Mouse (Mus musculus): ENCODE results near the gene Osbpl11.
"Not testable (repeated sequence)": the region's sequence is repeated elsewhere in the genome, so short reads cannot be mapped to it uniquely, and the experiment has no call there.

Osbpl11 gene

GRCm38 (mm10) chr16:33184901-33185260 lies at the start of gene Osbpl11:
Osbpl11 (plus strand) TSS chr16:33185071.
- peak; percentile 98 for DNase-seq (ENCODE audit: low spot score)

- DNase-seq (ENCODE audit: low spot score), result no peak
Measured at GRCm38 (mm10) chr16:33135167-33135566, 49.7 kb upstream of the Osbpl11 start.

GRCm38 (mm10) chr16:33139061-33139460 lies 45.8 kb upstream of the Osbpl11 start:
- DNase-seq (ENCODE audit: low spot score), result not testable (repeated sequence)

GRCm38 (mm10) chr16:33141758-33142280 lies 43.1 kb upstream of the Osbpl11 start:
- DNase-seq (ENCODE audit: low spot score), result no peak

GRCm38 (mm10) chr16:33143452-33143851 lies 41.4 kb upstream of the Osbpl11 start:
- DNase-seq (ENCODE audit: low spot score), result no peak

- DNase-seq (ENCODE audit: low spot score), result no peak
Measured at GRCm38 (mm10) chr16:33146185-33146584, 38.7 kb upstream of the Osbpl11 start.

GRCm38 (mm10) chr16:33148135-33148534 lies 36.7 kb upstream of the Osbpl11 start:
- no peak for DNase-seq (ENCODE audit: low spot score)

- DNase-seq (ENCODE audit: low spot score), result not testable (repeated sequence)
Measured at GRCm38 (mm10) chr16:33150875-33151274, 34.0 kb upstream of the Osbpl11 start.

- DNase-seq (ENCODE audit: low spot score), result no peak
Measured at GRCm38 (mm10) chr16:33151558-33151957, 33.3 kb upstream of the Osbpl11 start.

GRCm38 (mm10) chr16:33154992-33155391 lies 29.9 kb upstream of the Osbpl11 start:
- DNase-seq (ENCODE audit: low spot score), result no peak

- DNase-seq (ENCODE audit: low spot score), result no peak
Measured at GRCm38 (mm10) chr16:33158006-33158405, 26.9 kb upstream of the Osbpl11 start.

GRCm38 (mm10) chr16:33158590-33159071 lies 26.2 kb upstream of the Osbpl11 start:
- no peak for DNase-seq (ENCODE audit: low spot score)

GRCm38 (mm10) chr16:33159363-33159762 lies 25.5 kb upstream of the Osbpl11 start:
- DNase-seq (ENCODE audit: low spot score), result no peak

- DNase-seq (ENCODE audit: low spot score), result peak; percentile 79
Measured at GRCm38 (mm10) chr16:33163330-33164090, 21.4 kb upstream of the Osbpl11 start.

GRCm38 (mm10) chr16:33166284-33166683 lies 18.6 kb upstream of the Osbpl11 start:
- peak; percentile 62 for DNase-seq (ENCODE audit: low spot score)

GRCm38 (mm10) chr16:33167537-33167936 lies 17.3 kb upstream of the Osbpl11 start:
- DNase-seq (ENCODE audit: low spot score), result no peak

- no peak for DNase-seq (ENCODE audit: low spot score)
Measured at GRCm38 (mm10) chr16:33169471-33170034, 15.3 kb upstream of the Osbpl11 start.

- DNase-seq (ENCODE audit: low spot score), result no peak
Measured at GRCm38 (mm10) chr16:33170716-33171587, 13.9 kb upstream of the Osbpl11 start.

GRCm38 (mm10) chr16:33171800-33172199 lies 13.1 kb upstream of the Osbpl11 start:
- DNase-seq (ENCODE audit: low spot score), result no peak

- no peak for DNase-seq (ENCODE audit: low spot score)
Measured at GRCm38 (mm10) chr16:33173151-33173550, 11.7 kb upstream of the Osbpl11 start.

- no peak for DNase-seq (ENCODE audit: low spot score)
Measured at GRCm38 (mm10) chr16:33174695-33175094, 10.2 kb upstream of the Osbpl11 start.

GRCm38 (mm10) chr16:33176831-33177230 lies 8.0 kb upstream of the Osbpl11 start:
- DNase-seq (ENCODE audit: low spot score), result not testable (repeated sequence)

All from testis, postnatal 10 days (tissue).